Mouse (Mus musculus): ENCODE measurements around the gene Vmn1r208. TPM values are rescaled to one million over a fixed set of nuclear protein-coding genes. Genes with fewer than 3 reads are reported as not detected.
"Not testable (repeated sequence)": the region's sequence is repeated elsewhere in the genome, so short reads cannot be mapped to it uniquely, and the experiment has no call there.

The Vmn1r208 gene
- polyA plus RNA-seq (2014; fragmentation: Nextera tagmentation; extraction: Ambion mirVana), result not detected in 2 replicates

DNA sequence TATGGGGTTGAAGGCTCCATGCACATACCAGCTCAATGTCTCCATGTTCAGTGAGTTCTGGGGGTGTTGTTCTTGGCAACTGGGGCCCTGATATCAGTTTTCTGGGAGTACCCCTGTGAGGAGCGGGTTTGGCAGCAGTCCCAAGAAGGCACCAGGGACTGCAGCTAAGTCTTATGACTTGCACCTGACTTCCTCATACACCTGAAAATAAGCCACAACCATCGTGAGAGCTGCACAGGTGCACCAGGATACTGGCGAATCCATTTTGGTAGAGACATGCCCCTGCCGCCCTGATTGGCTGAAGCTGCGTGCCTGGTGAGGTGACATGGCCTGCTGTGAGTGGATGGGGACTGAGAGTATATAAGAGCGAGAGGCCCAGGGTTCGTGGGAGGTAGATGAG lies at the start of gene Vmn1r208:
Gene Vmn1r208 (minus strand): TSS at position 101 of the 400 bp plus-strand sequence.
- not testable (repeated sequence) for H3K4me2 ChIP-seq; H3K27ac ChIP-seq (ENCODE audit: low read depth, low read length); H3K4me3 ChIP-seq (ENCODE audit: low read depth, low read length); H3K36me3 ChIP-seq (ENCODE audit: control insufficient read depth, insufficient read depth, low read length); H3K27me3 ChIP-seq (ENCODE audit: control insufficient read depth, insufficient read depth, low read length); H3K9ac ChIP-seq (ENCODE audit: low read depth, low read length); H3K9me3 ChIP-seq (replicated peaks; ENCODE audit: control insufficient read depth, low read length); H3K4me1 ChIP-seq (ENCODE audit: control insufficient read depth, insufficient read depth, low read length); ATAC-seq (replicated peaks; ENCODE audit: insufficient number of reproducible peaks, low FRiP score, low TSS enrichment)
- no CpG with 5 or more reads among the region's 7 CpGs for WGBS (ENCODE audit: insufficient replicate concordance)

DNA sequence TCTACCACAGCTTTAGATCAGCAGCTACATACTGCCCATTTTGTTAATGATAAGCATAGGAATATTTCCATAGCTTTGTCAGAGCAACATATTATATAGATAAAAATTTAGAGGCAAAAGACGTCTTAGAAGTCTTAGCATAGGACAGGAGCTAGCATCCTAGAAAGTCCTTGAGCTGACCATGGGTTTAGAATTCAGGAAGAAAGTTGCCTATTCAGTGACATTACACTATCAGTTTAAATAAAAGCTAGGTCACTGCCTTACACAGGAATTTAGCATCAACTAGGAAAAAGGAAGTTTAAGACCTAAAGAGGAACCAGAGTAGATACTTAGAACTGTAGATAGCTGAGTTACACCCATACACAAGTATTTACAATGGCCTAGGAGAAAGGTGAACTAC lies 44.4 kb upstream of the Vmn1r208 start:
- not testable (repeated sequence) for H3K4me1 ChIP-seq (ENCODE audit: control insufficient read depth, insufficient read depth, low read length); H3K4me3 ChIP-seq (ENCODE audit: low read depth, low read length); ATAC-seq (replicated peaks; ENCODE audit: insufficient number of reproducible peaks, low FRiP score, low TSS enrichment); H3K9me3 ChIP-seq (replicated peaks; ENCODE audit: control insufficient read depth, low read length); H3K27me3 ChIP-seq (ENCODE audit: control insufficient read depth, insufficient read depth, low read length); H3K27ac ChIP-seq (ENCODE audit: low read depth, low read length); H3K36me3 ChIP-seq (ENCODE audit: control insufficient read depth, insufficient read depth, low read length); H3K9ac ChIP-seq (ENCODE audit: low read depth, low read length); H3K4me2 ChIP-seq
- 85% methylated on average over 1 of the region's 1 CpGs for WGBS (ENCODE audit: insufficient replicate concordance)

DNA sequence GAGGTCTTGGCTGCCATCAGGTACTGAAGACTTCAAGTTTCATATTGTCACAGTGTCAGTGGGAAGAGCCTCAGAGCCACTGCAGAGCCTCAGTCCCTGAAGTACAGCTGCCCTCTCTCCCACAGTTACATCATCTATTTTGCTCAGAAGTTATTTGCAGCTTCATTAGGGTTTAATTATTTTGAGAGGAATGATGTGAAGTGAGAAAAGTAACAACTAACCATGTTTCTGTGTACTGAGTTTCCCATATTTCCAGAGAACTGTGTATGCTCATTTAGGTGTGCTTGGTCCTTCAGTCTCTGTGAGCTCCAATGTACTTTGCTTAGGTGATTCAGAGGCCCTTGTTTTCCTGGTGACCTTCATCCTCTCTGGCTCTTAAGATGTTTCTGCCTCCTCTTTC lies 32.4 kb upstream of the Vmn1r208 start, which contains the start of gene Vmn1r209:
Gene Vmn1r209 (minus strand): TSS at position 101 of the 400 bp plus-strand sequence.
- H3K9me3 ChIP-seq (replicated peaks; ENCODE audit: control insufficient read depth, low read length); H3K4me3 ChIP-seq (ENCODE audit: low read depth, low read length); H3K4me1 ChIP-seq (ENCODE audit: control insufficient read depth, insufficient read depth, low read length); H3K4me2 ChIP-seq; H3K36me3 ChIP-seq (ENCODE audit: control insufficient read depth, insufficient read depth, low read length); H3K27me3 ChIP-seq (ENCODE audit: control insufficient read depth, insufficient read depth, low read length); H3K27ac ChIP-seq (ENCODE audit: low read depth, low read length); ATAC-seq (replicated peaks; ENCODE audit: insufficient number of reproducible peaks, low FRiP score, low TSS enrichment); H3K9ac ChIP-seq (ENCODE audit: low read depth, low read length): not testable (repeated sequence)

DNA sequence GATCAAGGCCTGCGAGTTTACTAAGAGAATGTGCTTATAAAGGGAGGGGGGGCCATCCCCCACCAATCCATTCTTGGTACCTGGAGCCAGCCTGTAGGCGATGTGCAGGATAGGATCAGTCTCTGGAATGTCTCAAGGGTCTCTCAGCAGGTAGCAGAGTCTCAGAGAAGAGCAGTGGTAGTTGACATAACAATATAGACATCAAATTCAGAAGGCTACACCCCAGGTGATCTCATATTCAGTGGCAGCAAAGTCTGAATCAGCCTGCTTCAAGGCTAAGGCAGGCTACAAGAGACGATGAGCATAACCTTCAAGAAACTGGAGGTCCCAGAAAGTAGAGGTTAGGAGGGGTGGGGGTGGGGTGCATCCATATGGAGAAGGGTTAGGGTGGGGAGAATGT lies 10.9 kb upstream of the Vmn1r208 start:
- H3K27ac ChIP-seq (ENCODE audit: low read depth, low read length); H3K9ac ChIP-seq (ENCODE audit: low read depth, low read length); H3K9me3 ChIP-seq (replicated peaks; ENCODE audit: control insufficient read depth, low read length); ATAC-seq (replicated peaks; ENCODE audit: insufficient number of reproducible peaks, low FRiP score, low TSS enrichment); H3K36me3 ChIP-seq (ENCODE audit: control insufficient read depth, insufficient read depth, low read length); H3K4me1 ChIP-seq (ENCODE audit: control insufficient read depth, insufficient read depth, low read length); H3K4me3 ChIP-seq (ENCODE audit: low read depth, low read length); H3K27me3 ChIP-seq (ENCODE audit: control insufficient read depth, insufficient read depth, low read length); H3K4me2 ChIP-seq: not testable (repeated sequence)
- 70% methylated on average over 3 of the region's 3 CpGs for WGBS (ENCODE audit: insufficient replicate concordance)

DNA sequence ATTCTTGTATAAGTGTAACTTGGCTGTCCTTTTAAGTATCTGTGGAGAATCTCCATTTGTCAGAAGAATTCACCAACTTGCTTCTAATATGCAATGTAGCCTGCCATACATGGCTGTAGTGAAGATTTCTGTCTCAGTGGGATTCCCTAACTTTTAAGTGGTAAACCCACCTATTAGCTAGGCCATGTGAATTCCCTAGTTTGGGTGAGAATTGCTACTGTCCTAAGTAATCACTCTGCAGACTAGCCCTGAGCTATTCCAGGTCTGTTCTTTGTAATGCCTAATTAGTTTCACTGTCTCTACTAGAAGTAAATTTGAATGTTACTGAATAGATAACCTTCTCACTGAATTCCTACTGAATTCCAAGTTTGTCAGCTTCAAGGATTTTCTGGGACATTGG lies 7.0 kb upstream of the Vmn1r208 start:
- not testable (repeated sequence) for H3K27ac ChIP-seq (ENCODE audit: low read depth, low read length); H3K9me3 ChIP-seq (replicated peaks; ENCODE audit: control insufficient read depth, low read length); H3K27me3 ChIP-seq (ENCODE audit: control insufficient read depth, insufficient read depth, low read length); H3K4me1 ChIP-seq (ENCODE audit: control insufficient read depth, insufficient read depth, low read length); H3K9ac ChIP-seq (ENCODE audit: low read depth, low read length); H3K36me3 ChIP-seq (ENCODE audit: control insufficient read depth, insufficient read depth, low read length); ATAC-seq (replicated peaks; ENCODE audit: insufficient number of reproducible peaks, low FRiP score, low TSS enrichment); H3K4me2 ChIP-seq; H3K4me3 ChIP-seq (ENCODE audit: low read depth, low read length)

DNA sequence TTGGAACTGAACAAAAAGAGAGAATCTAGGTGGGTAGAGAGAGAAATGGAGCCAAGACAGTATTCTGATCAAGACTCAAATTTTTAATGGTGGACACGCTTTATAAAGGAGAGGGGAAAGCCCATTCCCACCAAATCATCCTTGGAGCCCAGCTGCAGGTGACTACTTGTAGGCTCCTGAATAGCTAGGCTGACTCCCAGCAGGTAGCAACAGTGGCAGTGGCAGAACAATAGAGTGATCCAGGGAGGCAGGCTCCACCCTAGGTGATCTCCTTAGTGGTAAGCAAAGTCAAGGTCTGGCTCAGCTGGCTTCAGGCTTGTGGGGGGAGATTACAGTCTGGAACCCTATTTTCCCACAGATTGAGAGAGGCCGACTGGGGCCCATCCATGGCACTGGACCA lies 5.6 kb downstream of the Vmn1r208 start:
- H3K4me2 ChIP-seq; H3K9ac ChIP-seq (ENCODE audit: low read depth, low read length); H3K36me3 ChIP-seq (ENCODE audit: control insufficient read depth, insufficient read depth, low read length); ATAC-seq (replicated peaks; ENCODE audit: insufficient number of reproducible peaks, low FRiP score, low TSS enrichment); H3K9me3 ChIP-seq (replicated peaks; ENCODE audit: control insufficient read depth, low read length); H3K27me3 ChIP-seq (ENCODE audit: control insufficient read depth, insufficient read depth, low read length); H3K4me3 ChIP-seq (ENCODE audit: low read depth, low read length); H3K4me1 ChIP-seq (ENCODE audit: control insufficient read depth, insufficient read depth, low read length); H3K27ac ChIP-seq (ENCODE audit: low read depth, low read length): not testable (repeated sequence)
- 78% methylated on average over 1 of the region's 2 CpGs for WGBS (ENCODE audit: insufficient replicate concordance)

DNA sequence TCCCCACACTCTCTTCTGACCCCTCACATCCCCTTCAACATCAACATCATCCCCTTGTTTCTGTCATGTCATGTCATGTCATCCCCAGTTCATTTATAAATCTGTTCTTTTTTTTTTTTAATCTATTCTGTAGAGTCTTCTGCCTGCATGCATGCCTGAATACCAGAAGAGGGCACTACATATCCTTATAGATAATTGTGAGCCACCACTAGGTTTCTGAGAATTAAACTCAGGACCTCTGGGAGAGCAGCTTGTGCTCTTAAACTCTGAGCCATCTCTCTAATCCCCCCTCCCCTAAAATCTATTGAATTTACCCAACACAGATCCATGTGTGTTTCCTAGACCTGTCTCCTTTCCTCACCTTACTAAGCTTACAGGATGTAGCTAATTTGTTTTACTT lies 29.7 kb downstream of the Vmn1r208 start:
- Histone ChIP-seq H3K4me1 (ENCODE audit: control insufficient read depth, insufficient read depth, low read length) (no peaks in the 10 kb centered on the region), H3K4me3 (ENCODE audit: low read depth, low read length) (no peak overlapping the region), H3K27me3 (ENCODE audit: control insufficient read depth, insufficient read depth, low read length) (no peaks in the 10 kb centered on the region), H3K4me2 (no peak overlapping the region), H3K27ac (ENCODE audit: low read depth, low read length) (no peak overlapping the region), H3K9me3 (replicated peaks; ENCODE audit: control insufficient read depth, low read length) (no peaks in the 10 kb centered on the region), H3K36me3 (ENCODE audit: control insufficient read depth, insufficient read depth, low read length) (no peaks in the 10 kb centered on the region), H3K9ac (ENCODE audit: low read depth, low read length) (no peak overlapping the region)
- no peak for ATAC-seq (replicated peaks; ENCODE audit: insufficient number of reproducible peaks, low FRiP score, low TSS enrichment)

DNA sequence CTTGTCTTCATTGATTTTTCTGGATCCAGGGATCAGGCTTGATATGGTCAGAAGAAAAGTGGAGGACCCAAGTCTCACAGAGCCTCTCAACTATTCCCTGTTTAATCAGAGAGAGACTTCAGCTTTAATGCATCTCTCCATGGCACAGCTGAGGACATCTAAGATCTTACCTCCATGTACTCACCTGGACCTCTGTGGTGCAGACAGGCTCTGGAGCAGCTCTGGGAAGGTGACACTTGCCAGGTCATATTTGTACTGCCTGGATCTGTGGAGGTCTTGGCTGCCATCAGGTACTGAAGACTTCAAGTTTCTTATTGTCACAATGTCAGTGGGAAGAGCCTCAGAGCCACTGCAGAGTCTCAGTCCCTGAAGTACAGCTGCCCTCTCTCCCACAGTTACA lies 47.7 kb downstream of the Vmn1r208 start, which contains the start of gene Vmn1r207-ps:
Gene Vmn1r207-ps (minus strand): TSS at position 101 of the 400 bp plus-strand sequence.
- ATAC-seq (replicated peaks; ENCODE audit: insufficient number of reproducible peaks, low FRiP score, low TSS enrichment); H3K4me2 ChIP-seq; H3K9ac ChIP-seq (ENCODE audit: low read depth, low read length); H3K9me3 ChIP-seq (replicated peaks; ENCODE audit: control insufficient read depth, low read length); H3K4me3 ChIP-seq (ENCODE audit: low read depth, low read length); H3K27ac ChIP-seq (ENCODE audit: low read depth, low read length); H3K4me1 ChIP-seq (ENCODE audit: control insufficient read depth, insufficient read depth, low read length); H3K27me3 ChIP-seq (ENCODE audit: control insufficient read depth, insufficient read depth, low read length); H3K36me3 ChIP-seq (ENCODE audit: control insufficient read depth, insufficient read depth, low read length): not testable (repeated sequence)
